Mouse (Mus musculus): ENCODE data around the gene Dnah11. TPM values are rescaled to one million over a fixed set of nuclear protein-coding genes. Genes with fewer than 3 reads are reported as not detected.
"Not testable (repeated sequence)": the region's sequence is repeated elsewhere in the genome, so short reads cannot be mapped to it uniquely, and the experiment has no call there.

Gene Dnah11
- polyA plus RNA-seq, 1 experiment = not detected

- TF ChIP-seq CTCF (IDR thresholded peaks at IDR 0.05; ENCODE audit: control insufficient read depth, insufficient read depth, low read length) (no peak), POLR2A (IDR thresholded peaks at IDR 0.05; ENCODE audit: borderline replicate concordance, control insufficient read depth, low read depth, low read length) (no peak)
- H3K4me1 ChIP-seq (ENCODE audit: control insufficient read depth, insufficient read depth, low read length) = no peaks in the 10 kb centered on the region
- no peak overlapping the region for H3K4me3 ChIP-seq (replicated peaks; ENCODE audit: control insufficient read depth, low read depth, low read length)
- 74% methylated on average over 7 of the region's 7 CpGs for WGBS
- H3K27ac ChIP-seq (ENCODE audit: control insufficient read depth, insufficient read depth, low read depth, low read length, poor library complexity) = no peak overlapping the region
Measured at GRCm38 (mm10) chr12:117941947-117942346, 256.9 kb downstream of the Dnah11 start.

- H3K27ac ChIP-seq (ENCODE audit: control insufficient read depth, insufficient read depth, low read depth, low read length, poor library complexity) = no peak overlapping the region
- H3K4me1 ChIP-seq (ENCODE audit: control insufficient read depth, insufficient read depth, low read length) = no peaks in the 10 kb centered on the region
- whole genome bisulfite sequencing = 67% methylated on average over 2 of the region's 2 CpGs
- no peak for TF ChIP-seq POLR2A (IDR thresholded peaks at IDR 0.05; ENCODE audit: borderline replicate concordance, control insufficient read depth, low read depth, low read length)
- TF ChIP-seq CTCF (IDR thresholded peaks at IDR 0.05; ENCODE audit: control insufficient read depth, insufficient read depth, low read length) = no peak
- H3K4me3 ChIP-seq (replicated peaks; ENCODE audit: control insufficient read depth, low read depth, low read length) = no peak overlapping the region
Measured at GRCm38 (mm10) chr12:117938214-117938613, 260.6 kb downstream of the Dnah11 start.

- H3K4me3 ChIP-seq (replicated peaks; ENCODE audit: control insufficient read depth, low read depth, low read length) = no peak overlapping the region
- 59% methylated on average over 1 of the region's 1 CpGs for WGBS
- no peak overlapping the region for H3K27ac ChIP-seq (ENCODE audit: control insufficient read depth, insufficient read depth, low read depth, low read length, poor library complexity)
- TF ChIP-seq POLR2A (IDR thresholded peaks at IDR 0.05; ENCODE audit: borderline replicate concordance, control insufficient read depth, low read depth, low read length) (no peak), CTCF (IDR thresholded peaks at IDR 0.05; ENCODE audit: control insufficient read depth, insufficient read depth, low read length) (no peak)
- no peaks in the 10 kb centered on the region for H3K4me1 ChIP-seq (ENCODE audit: control insufficient read depth, insufficient read depth, low read length)
Measured at GRCm38 (mm10) chr12:117932026-117932425, 266.8 kb downstream of the Dnah11 start.

- no peak for TF ChIP-seq POLR2A (IDR thresholded peaks at IDR 0.05; ENCODE audit: borderline replicate concordance, control insufficient read depth, low read depth, low read length)
- TF ChIP-seq CTCF (IDR thresholded peaks at IDR 0.05; ENCODE audit: control insufficient read depth, insufficient read depth, low read length) = no peak
- Histone ChIP-seq H3K4me1 (ENCODE audit: control insufficient read depth, insufficient read depth, low read length) (no peaks in the 10 kb centered on the region), H3K27ac (ENCODE audit: control insufficient read depth, insufficient read depth, low read depth, low read length, poor library complexity) (no peak overlapping the region), H3K4me3 (replicated peaks; ENCODE audit: control insufficient read depth, low read depth, low read length) (no peak overlapping the region)
- 82% methylated on average over 4 of the region's 4 CpGs for WGBS
Measured at GRCm38 (mm10) chr12:117929768-117930167, 269.1 kb downstream of the Dnah11 start.

GRCm38 (mm10) chr12:117915826-117916588, 282.8 kb downstream of the Dnah11 start:
- TF ChIP-seq CTCF (IDR thresholded peaks at IDR 0.05; ENCODE audit: control insufficient read depth, insufficient read depth, low read length) (no peak), POLR2A (IDR thresholded peaks at IDR 0.05; ENCODE audit: borderline replicate concordance, control insufficient read depth, low read depth, low read length) (no peak)
- Histone ChIP-seq H3K4me3 (replicated peaks; ENCODE audit: control insufficient read depth, low read depth, low read length) (no peak overlapping the region), H3K4me1 (ENCODE audit: control insufficient read depth, insufficient read depth, low read length) (no peaks in the 10 kb centered on the region), H3K27ac (ENCODE audit: control insufficient read depth, insufficient read depth, low read depth, low read length, poor library complexity) (no peak overlapping the region)
- 38% methylated on average over 10 of the region's 10 CpGs for WGBS

GRCm38 (mm10) chr12:117914613-117915245, 284.1 kb downstream of the Dnah11 start:
- Histone ChIP-seq H3K4me3 (replicated peaks; ENCODE audit: control insufficient read depth, low read depth, low read length) (no peak overlapping the region), H3K4me1 (ENCODE audit: control insufficient read depth, insufficient read depth, low read length) (no peaks in the 10 kb centered on the region), H3K27ac (ENCODE audit: control insufficient read depth, insufficient read depth, low read depth, low read length, poor library complexity) (no peak overlapping the region)
- WGBS = 70% methylated on average over 10 of the region's 10 CpGs
- TF ChIP-seq CTCF (IDR thresholded peaks at IDR 0.05; ENCODE audit: control insufficient read depth, insufficient read depth, low read length) (no peak), POLR2A (IDR thresholded peaks at IDR 0.05; ENCODE audit: borderline replicate concordance, control insufficient read depth, low read depth, low read length) (no peak)

GRCm38 (mm10) chr12:117911396-117911795, 287.4 kb downstream of the Dnah11 start:
- H3K27ac ChIP-seq (ENCODE audit: control insufficient read depth, insufficient read depth, low read depth, low read length, poor library complexity) = no peak overlapping the region
- H3K4me3 ChIP-seq (replicated peaks; ENCODE audit: control insufficient read depth, low read depth, low read length) = no peak overlapping the region
- TF ChIP-seq CTCF (IDR thresholded peaks at IDR 0.05; ENCODE audit: control insufficient read depth, insufficient read depth, low read length) = no peak
- 63% methylated on average over 1 of the region's 1 CpGs for WGBS
- no peaks in the 10 kb centered on the region for H3K4me1 ChIP-seq (ENCODE audit: control insufficient read depth, insufficient read depth, low read length)

- WGBS = 72% methylated on average over 4 of the region's 4 CpGs
- H3K27ac ChIP-seq (ENCODE audit: control insufficient read depth, insufficient read depth, low read depth, low read length, poor library complexity); H3K4me3 ChIP-seq (replicated peaks; ENCODE audit: control insufficient read depth, low read depth, low read length); H3K4me1 ChIP-seq (ENCODE audit: control insufficient read depth, insufficient read depth, low read length): not testable (repeated sequence)
Measured at GRCm38 (mm10) chr12:117905232-117905840, 293.5 kb downstream of the Dnah11 start.
